Mouse (Mus musculus): ENCODE data around the gene Erc2. TPM values are rescaled to one million over a fixed set of nuclear protein-coding genes. Genes with fewer than 3 reads are reported as not detected.
"Not testable (repeated sequence)": the region's sequence is repeated elsewhere in the genome, so short reads cannot be mapped to it uniquely, and the experiment has no call there.

The Erc2 gene
- total RNA-seq, 2 experiments from 2014 or later = 0.36 to 0.41 TPM

DNA sequence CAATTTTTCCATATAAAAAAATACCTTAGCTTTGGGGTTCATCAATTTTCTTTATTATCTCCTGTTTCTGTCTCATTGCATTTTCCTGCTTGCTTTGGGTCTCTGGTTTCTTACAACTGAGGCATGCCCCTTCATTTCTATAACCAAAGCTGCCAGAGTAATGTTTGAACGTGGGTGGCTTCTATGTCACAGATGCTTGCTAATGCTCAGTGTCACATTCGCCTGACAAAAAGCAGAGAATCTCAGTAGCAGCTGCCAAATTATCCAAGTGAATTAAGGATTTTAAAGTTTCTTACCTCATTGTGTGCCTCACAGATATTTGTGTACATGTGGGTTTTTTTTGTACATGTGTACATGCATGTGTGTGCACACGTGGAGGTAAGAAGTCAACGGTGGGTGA lies 210.0 kb downstream of the Erc2 start:
- intact Hi-C loops (cut with DNase I) = no loop called here
- no peak for TF ChIP-seq CTCF (IDR thresholded peaks at IDR 0.05)
- H3K27ac ChIP-seq = no peak overlapping the region
- no peak overlapping the region for H3K4me3 ChIP-seq
- DNase-seq = no peak

DNA sequence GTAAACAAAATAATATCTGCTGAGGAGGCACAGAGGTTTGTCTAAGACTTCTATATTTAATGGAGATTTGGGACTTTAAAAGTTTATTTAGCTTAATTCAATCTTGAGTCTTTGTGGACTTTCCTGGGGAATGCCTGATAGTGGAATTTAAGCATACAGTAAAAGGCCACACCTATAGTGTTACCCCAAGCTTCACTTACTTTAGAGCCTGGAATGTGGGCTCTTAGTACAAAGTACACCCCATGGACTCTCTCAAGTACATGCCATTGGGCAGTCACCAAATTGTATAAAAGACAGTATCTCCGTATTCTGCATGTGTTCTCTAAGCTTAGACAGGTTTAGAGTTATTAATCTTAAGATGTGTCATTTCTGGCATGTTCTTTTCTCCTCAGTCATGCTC lies 213.1 kb downstream of the Erc2 start:
- no peak for DNase-seq
- Histone ChIP-seq H3K27ac (no peak overlapping the region), H3K4me3 (no peak overlapping the region)
- intact Hi-C loops (cut with DNase I) = no loop called here
- no peak for TF ChIP-seq CTCF (IDR thresholded peaks at IDR 0.05)

DNA sequence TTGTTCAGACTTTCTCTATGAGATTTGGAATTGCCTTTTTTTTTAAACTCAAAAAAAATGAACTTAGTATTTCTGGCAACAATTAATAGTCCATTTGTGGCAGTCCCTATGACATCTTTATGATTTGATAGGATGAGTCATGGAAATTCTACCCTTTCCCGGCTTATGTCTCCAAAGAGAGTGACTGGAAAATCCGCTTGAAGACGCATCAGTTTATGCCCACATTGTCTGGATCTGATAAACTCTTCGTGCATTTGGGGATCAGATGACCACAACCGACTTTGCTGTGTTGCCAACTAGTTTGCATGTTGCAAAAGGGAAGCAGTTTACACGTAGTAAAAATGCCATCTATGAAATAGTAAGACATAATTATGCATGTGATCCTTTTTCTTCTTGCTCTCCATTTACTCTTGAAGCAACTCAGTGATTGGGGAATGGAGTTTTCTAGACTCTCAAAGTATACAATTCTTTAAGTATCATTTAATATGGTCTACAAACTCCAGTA lies 215.4 kb downstream of the Erc2 start:
- no peak for DNase-seq
- intact Hi-C loops (cut with DNase I) = no loop called here
- TF ChIP-seq CTCF (IDR thresholded peaks at IDR 0.05) = no peak
- Histone ChIP-seq H3K4me3 (no peak overlapping the region), H3K27ac (no peak overlapping the region)

DNA sequence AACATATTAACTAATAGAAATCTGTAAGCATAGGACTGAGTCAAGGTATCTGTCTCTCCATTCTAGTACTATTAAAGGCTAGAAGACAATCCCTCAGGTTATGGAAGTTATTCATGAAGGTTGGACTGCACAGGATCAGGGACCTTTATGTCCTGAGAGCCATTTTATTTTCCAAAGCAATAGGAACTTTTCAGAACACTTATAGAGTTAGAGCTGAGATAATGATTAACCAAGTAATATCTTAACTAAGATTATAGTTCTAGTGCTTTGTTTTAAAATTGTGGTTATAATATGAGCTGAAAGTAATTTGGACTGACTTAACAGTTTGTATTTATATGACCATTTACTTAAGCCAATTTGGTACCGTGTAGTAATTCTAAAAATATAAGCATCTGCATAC lies 217.9 kb downstream of the Erc2 start:
- DNase-seq = no peak
- TF ChIP-seq CTCF (IDR thresholded peaks at IDR 0.05) = no peak
- Histone ChIP-seq H3K27ac (no peak overlapping the region), H3K4me3 (no peak overlapping the region)
- intact Hi-C loops (cut with DNase I) = no loop called here

DNA sequence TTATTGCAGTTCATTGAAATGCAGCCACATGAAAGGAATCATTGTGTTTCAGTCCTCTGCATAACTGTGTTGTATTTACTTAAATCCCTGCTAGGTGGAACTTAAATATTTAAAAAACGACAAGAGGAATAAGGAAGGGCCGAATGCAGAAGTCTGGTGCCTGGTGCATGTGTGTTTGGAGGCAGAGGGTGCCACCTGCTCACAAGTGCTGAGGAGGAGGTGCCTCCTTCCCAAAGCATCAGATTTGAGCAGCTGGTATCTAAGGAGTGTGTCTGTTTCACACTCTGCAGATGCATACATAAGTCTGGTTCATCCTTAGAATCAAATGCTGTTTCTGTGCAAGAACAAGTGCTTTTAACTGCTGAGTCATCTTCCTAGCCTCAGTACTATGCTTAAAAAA lies 224.6 kb downstream of the Erc2 start:
- H3K4me3 ChIP-seq = no peak overlapping the region

DNA sequence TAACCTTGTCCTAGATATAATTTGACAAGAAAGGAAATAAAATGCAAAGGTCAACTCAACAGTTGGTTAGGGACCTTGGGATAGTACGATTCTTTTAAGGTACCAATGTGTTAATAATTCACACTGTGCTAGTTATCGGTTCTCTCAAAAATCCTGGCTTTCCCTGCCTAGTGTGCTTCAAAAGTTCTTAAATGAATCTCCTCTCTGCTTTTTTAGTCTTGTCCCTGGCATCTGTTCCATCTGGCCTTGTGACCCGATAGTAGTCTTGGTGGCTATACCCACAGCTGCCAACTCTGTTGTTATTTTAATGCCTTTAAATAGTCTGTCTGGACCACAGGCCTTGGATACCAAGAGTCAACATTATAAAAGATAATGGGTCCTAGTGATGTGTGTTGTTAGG lies 225.1 kb downstream of the Erc2 start:
- DNase-seq = no peak
- intact Hi-C loops (cut with DNase I) = no loop called here

More for the DNA sequence above, 224.6 kb downstream of the Erc2 start:
- DNase-seq = no peak
- intact Hi-C loops (cut with DNase I) = no loop called here
- no peak for TF ChIP-seq CTCF (IDR thresholded peaks at IDR 0.05)
- H3K27ac ChIP-seq = no peak overlapping the region

DNA sequence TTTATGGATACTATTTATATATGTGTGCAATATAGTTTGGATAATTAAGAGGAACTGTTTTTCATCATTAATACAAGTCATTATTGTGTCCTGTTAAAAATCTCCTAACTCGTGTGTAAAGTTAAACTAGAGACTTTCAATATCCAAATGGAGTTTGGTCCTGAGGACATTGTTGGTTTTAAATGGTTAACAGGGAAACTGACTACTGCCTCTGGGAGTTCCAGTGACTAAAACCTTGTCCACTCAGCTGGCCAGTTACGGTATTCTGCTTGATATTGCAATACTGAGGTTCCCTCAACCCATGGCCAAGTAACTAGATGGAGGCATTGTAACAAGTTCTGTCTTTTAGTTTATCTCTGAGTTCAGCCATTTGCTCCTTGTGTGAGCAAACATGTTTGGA lies 229.0 kb downstream of the Erc2 start:
- H3K4me3 ChIP-seq = no peak overlapping the region
- H3K27ac ChIP-seq = no peak overlapping the region
- intact Hi-C loops (cut with DNase I) = no loop called here

More for the DNA sequence above, 225.1 kb downstream of the Erc2 start:
- H3K27ac ChIP-seq = no peak overlapping the region
- no peak overlapping the region for H3K4me3 ChIP-seq
- no peak for TF ChIP-seq CTCF (IDR thresholded peaks at IDR 0.05)

DNA sequence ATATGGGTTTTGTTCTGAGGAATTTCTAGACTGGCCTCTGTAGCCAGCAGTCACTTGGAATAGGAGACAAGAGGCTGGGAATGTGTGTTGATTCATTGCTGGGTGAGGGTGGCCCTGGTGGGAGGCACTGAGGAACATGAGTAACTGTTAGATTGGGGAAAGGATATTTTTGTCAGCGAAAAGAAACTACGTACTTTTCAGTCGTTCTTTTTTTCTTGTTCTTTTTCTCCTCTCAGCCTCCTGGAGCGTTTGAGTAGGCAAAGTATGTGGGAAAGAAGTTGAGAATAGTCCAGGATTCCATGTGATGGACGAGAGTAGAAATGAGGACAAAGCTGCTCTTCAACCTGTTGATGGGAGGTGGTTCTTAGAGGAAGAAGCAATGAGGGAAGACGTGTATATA lies 230.4 kb downstream of the Erc2 start:
- TF ChIP-seq CTCF (IDR thresholded peaks at IDR 0.05) = no peak
- Histone ChIP-seq H3K4me3 (no peak overlapping the region), H3K27ac (no peak overlapping the region)
- DNase-seq = no peak
- intact Hi-C loops (cut with DNase I) = no loop called here

More for the DNA sequence above, 229.0 kb downstream of the Erc2 start:
- no peak for DNase-seq
- TF ChIP-seq CTCF (IDR thresholded peaks at IDR 0.05) = no peak

DNA sequence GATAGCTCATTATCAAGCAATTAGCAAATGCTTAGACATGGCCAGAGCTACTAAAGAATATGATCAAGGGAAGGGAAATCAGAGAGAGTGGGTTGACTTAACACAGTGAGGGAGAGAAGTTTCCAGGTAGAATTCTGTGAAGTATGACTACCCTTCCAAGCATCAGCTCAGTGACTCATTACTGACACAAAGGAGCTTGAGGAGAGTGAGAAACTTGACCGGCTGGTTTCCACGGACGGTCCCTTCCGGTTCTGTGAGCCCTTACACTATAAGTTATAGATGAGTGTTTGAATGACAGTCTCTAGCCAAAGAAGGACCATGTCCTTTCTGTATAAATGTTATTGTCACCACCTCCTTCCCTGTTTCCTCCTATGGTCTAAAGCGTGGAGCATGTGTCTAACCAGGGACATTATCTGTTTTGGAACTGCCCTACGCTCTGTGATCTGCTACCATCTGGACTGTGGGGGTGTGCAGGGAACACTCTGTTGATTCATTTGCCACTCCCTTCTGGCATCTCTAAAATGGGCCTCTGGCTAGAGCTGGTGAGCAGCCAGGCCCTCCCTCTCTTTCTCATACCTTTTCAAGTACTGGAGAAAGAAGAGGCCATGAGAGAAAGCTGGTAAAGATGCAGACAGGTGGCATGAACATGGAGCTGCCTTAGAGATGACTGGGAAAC lies 238.3 kb downstream of the Erc2 start:
- intact Hi-C loops (cut with DNase I) = no loop called here
- no peak for TF ChIP-seq CTCF (IDR thresholded peaks at IDR 0.05)
- H3K4me3 ChIP-seq = no peak overlapping the region
- DNase-seq = no peak
- H3K27ac ChIP-seq = no peak overlapping the region

DNA sequence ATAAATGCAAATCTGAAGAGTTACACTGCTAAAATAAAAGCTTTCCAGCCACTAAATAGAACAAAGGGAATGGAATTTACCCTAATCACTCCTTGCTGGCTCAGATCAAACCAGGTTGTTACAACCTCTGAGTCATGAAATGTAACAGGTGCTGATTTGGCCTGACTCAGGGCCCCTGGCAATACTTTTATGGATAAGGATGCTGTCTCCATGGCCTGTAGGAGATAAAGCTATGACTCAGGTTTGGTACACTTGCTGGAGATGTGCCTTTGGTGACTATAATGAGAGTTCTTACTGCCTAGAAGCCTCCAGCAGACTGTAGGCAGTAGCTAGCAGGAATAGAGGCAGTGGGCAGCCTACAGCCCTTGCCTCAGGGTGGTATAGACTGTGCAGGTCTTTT lies 240.1 kb downstream of the Erc2 start:
- Histone ChIP-seq H3K4me3 (no peak overlapping the region), H3K27ac (no peak overlapping the region)
- no peak for TF ChIP-seq CTCF (IDR thresholded peaks at IDR 0.05)
- DNase-seq = no peak
- intact Hi-C loops (cut with DNase I) = no loop called here

DNA sequence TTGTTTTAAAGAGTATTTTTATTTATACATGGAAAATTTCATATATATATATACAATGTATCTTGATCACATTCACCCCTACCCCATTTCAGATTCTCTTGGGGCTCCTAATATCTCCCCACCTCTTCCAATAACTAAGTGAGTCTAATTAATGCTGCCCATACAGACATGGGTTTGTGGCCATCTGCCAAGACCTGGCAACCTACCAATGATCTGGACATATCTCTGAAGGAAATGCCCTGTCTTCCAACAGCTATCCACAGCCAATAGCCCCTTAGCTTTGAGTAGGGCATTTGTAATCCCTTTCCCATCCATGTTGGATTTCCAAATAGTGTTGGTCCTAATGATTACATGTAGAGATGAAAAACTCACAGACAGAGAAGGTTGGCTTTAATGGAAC lies 245.2 kb downstream of the Erc2 start:
- Histone ChIP-seq H3K4me3 (no peak overlapping the region), H3K27ac (no peak overlapping the region)
- intact Hi-C loops (cut with DNase I) = no loop called here
- TF ChIP-seq CTCF (IDR thresholded peaks at IDR 0.05) = no peak
- DNase-seq = no peak

DNA sequence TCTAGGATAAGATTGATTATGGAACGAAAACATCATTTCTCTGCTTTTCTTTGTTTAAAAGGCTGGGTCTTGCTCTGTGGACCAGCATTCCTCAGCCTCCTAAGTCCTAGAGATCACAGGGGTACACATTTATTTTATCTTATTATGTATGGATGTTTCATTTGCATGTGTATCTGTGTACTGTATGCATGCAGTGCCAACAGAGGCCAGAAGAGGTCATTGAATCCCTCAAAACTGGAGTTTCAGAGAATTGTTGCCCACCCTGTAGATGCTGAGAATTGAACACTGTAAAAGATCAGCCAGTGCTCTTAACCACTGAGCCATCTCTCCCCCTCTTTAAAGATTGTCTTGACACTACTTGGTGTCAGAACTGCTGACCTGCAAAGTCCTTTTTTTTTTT lies 251.4 kb downstream of the Erc2 start:
- Histone ChIP-seq H3K27ac (no peak overlapping the region), H3K4me3 (no peak overlapping the region)
- no peak for DNase-seq
- peak; percentile 7; the same call in 1 of the 2 replicates for TF ChIP-seq CTCF (IDR thresholded peaks at IDR 0.05)
- intact Hi-C loops (cut with DNase I) = no loop called here

DNA sequence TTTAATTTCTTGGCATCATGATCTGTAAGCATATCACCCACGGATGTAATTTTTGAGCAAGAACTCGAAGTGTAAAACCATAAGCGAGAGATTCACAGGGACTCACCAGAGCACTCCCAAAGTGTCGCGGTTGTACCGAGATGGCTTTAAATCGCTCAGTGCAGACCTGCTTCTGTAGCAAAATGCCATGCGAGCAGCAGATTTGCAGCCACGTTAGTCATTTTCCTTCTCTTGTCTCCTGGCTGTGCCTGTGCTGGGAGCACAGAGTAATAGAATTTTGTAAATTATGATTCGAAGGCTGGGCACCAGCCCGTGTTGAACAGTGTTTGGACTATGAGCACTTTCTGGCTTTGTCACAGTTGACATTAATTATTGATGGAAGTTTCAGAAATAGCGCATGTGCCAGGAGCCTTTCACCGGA lies 253.8 kb downstream of the Erc2 start:
- intact Hi-C loops (cut with DNase I) = no loop called here
- no peak for TF ChIP-seq CTCF (IDR thresholded peaks at IDR 0.05)
- no peak for DNase-seq
- no peak overlapping the region for H3K4me3 ChIP-seq
- no peak overlapping the region for H3K27ac ChIP-seq

DNA sequence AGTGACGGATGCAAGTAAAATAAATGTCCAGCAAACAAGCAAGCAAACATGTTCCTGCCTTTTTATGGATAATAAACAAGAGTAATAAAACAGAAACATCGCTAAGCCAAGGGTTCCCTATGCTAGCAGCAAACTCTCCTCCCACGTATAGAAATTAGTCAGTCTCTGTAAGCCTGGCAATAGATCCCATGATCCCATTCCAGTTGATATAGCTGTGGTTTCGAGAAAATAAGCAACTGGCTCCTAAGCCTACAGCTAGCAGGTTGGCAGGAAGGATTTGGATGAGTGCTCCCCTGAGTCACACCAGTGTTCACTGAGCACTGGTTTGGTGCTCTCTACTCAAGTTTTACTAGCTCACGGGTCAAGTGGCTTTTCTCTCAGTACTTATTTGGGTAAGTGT lies 259.7 kb downstream of the Erc2 start:
- Histone ChIP-seq H3K27ac (no peak overlapping the region), H3K4me3 (no peak overlapping the region)
- no peak for DNase-seq
- TF ChIP-seq CTCF (IDR thresholded peaks at IDR 0.05) = no peak
- intact Hi-C loops (cut with DNase I) = no loop called here

DNA sequence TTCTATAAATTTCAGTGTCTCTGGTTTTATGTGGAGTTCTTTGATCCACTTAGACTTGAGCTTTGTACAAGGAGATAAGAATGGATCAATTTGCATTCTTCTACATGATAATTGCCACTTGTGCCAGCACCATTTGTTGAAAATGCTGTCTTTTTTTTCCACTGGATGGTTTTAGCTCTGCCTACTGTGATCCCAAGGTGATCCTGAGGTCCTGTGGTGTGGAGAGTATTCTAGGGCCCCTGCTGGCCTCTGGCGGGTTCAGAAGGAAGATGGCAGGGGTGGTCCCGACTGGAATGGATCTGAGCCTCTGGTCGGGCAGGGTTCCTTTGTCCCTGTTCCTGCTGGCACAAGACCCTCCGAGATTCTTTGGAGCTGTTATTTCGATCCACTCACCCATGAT lies 264.1 kb downstream of the Erc2 start:
- H3K4me3 ChIP-seq; intact Hi-C loops (cut with DNase I); H3K27ac ChIP-seq; DNase-seq: not testable (repeated sequence)

All from gastrocnemius, adult 2 months (tissue).